Mouse (Mus musculus) macrophage (primary cell): Measurements from ENCODE around the gene Trappc3. TPM values are rescaled to one million over a fixed set of nuclear protein-coding genes. Genes with fewer than 3 reads are reported as not detected.
A peak's percentile ranks its signal among the peaks of the same experiment; 100 is the strongest.

Source experiments
- H3K27ac ChIP-seq: fragments of 350-480 bp; formaldehyde crosslinking; 2 replicates; pipeline ENCODE4 v1.9.0; 2021
- H3K36me3 ChIP-seq: fragments of 350-480 bp; formaldehyde crosslinking; 2 replicates; pipeline ENCODE4 v1.9.0; 2021; ENCODE audit errors: inconsistent target
- H3K4me3 ChIP-seq: fragments of 350-480 bp; formaldehyde crosslinking; 2 replicates; pipeline ENCODE4 v1.9.0; 2021; ENCODE audit errors: inconsistent target
- H3K79me2 ChIP-seq: fragments of 350-480 bp; formaldehyde crosslinking; 2 replicates; pipeline ENCODE4 v1.9.0; 2021; ENCODE audit errors: inconsistent target
- WGBS: methylation state at CpG from one replicate; pipeline ENCODE4 v1.1.7; 2026; ENCODE audit warnings: inconsistent platforms; ENCODE audit not compliant: missing documents; 5-methylcytosine and 5-hydroxymethylcytosine counted together
- polyA plus RNA-seq: library from polyadenylated mRNA; stranded (reverse); fragments of 250-400 nt; gene quantifications from 3 replicates; pipeline ENCODE4 v1.2.4, GENCODE M21; 2018; ENCODE audit warnings: inconsistent platforms

Gene Trappc3
- polyA plus RNA-seq, 1 experiment from 2014 or later: 95.6 TPM

GRCm38 (mm10) chr4:126237721-126238242 is 24.3 kb upstream of the Trappc3 start:
- Histone ChIP-seq H3K36me3 (peaks cover 88% of the 10 kb centered on the region), H3K79me2 (peaks cover 57% of the 10 kb centered on the region), H3K27ac (no peak overlapping the region), H3K4me3 (no peak overlapping the region)
- 80% methylated on average over 5 of the region's 5 CpGs for WGBS

GRCm38 (mm10) chr4:126239862-126240475 is 22.2 kb upstream of the Trappc3 start:
- peaks cover 79% of the 10 kb centered on the region for H3K79me2 ChIP-seq
- H3K4me3 ChIP-seq: no peak overlapping the region
- WGBS: 94% methylated on average over 13 of the region's 13 CpGs
- peaks cover 75% of the 10 kb centered on the region for H3K36me3 ChIP-seq
- no peak overlapping the region for H3K27ac ChIP-seq

GRCm38 (mm10) chr4:126241956-126242355 is 20.2 kb upstream of the Trappc3 start:
- 96% methylated on average over 8 of the region's 9 CpGs for WGBS
- no peak overlapping the region for H3K4me3 ChIP-seq

GRCm38 (mm10) chr4:126242510-126242909 is 19.6 kb upstream of the Trappc3 start:
- Histone ChIP-seq H3K27ac (no peak overlapping the region), H3K79me2 (peaks cover 100% of the 10 kb centered on the region), H3K36me3 (peaks cover 63% of the 10 kb centered on the region), H3K4me3 (no peak overlapping the region)
- WGBS: 96% methylated on average over 6 of the region's 6 CpGs

More at GRCm38 (mm10) chr4:126241956-126242355, 20.2 kb upstream of the Trappc3 start:
- H3K79me2 ChIP-seq: peaks cover 99% of the 10 kb centered on the region
- peaks cover 66% of the 10 kb centered on the region for H3K36me3 ChIP-seq
- no peak overlapping the region for H3K27ac ChIP-seq

GRCm38 (mm10) chr4:126246202-126246889 is 15.8 kb upstream of the Trappc3 start:
- no peak overlapping the region for H3K27ac ChIP-seq
- no peak overlapping the region for H3K4me3 ChIP-seq
- 92% methylated on average over 13 of the region's 13 CpGs for WGBS
- H3K79me2 ChIP-seq: peaks cover 100% of the 10 kb centered on the region
- peaks cover 29% of the 10 kb centered on the region; the same call in 1 of the 2 replicates for H3K36me3 ChIP-seq

- H3K79me2 ChIP-seq: peaks cover 100% of the 10 kb centered on the region
- WGBS: 80% methylated on average over 11 of the region's 11 CpGs
These were observed 13.8 kb upstream of the Trappc3 start for GRCm38 (mm10) chr4:126248261-126248868.

GRCm38 (mm10) chr4:126250659-126251058 is 11.5 kb upstream of the Trappc3 start:
- Histone ChIP-seq H3K4me3 (no peak overlapping the region), H3K27ac (peak overlapping the region; percentile 74; the same call in 1 of the 2 replicates), H3K79me2 (peaks cover 100% of the 10 kb centered on the region), H3K36me3 (peaks cover 10% of the 10 kb centered on the region; the same call in 1 of the 2 replicates)
- 85% methylated on average over 4 of the region's 4 CpGs for WGBS

More at GRCm38 (mm10) chr4:126248261-126248868, 13.8 kb upstream of the Trappc3 start:
- H3K4me3 ChIP-seq: no peak overlapping the region
- no peak overlapping the region for H3K27ac ChIP-seq
- H3K36me3 ChIP-seq: peaks cover 10% of the 10 kb centered on the region; the same call in 1 of the 2 replicates

GRCm38 (mm10) chr4:126251655-126252254 is 10.4 kb upstream of the Trappc3 start:
- peak overlapping the region; percentile 20 for H3K4me3 ChIP-seq
- H3K27ac ChIP-seq: peak overlapping the region; percentile 74
- WGBS: 27% methylated on average over 11 of the region's 11 CpGs
- peaks cover 5% of the 10 kb centered on the region; the same call in 1 of the 2 replicates for H3K36me3 ChIP-seq
- H3K79me2 ChIP-seq: peaks cover 93% of the 10 kb centered on the region

GRCm38 (mm10) chr4:126252411-126253237 is 9.5 kb upstream of the Trappc3 start:
- Histone ChIP-seq H3K4me3 (no peak overlapping the region; the same call in 1 of the 2 replicates), H3K27ac (peak overlapping the region; percentile 74)
- WGBS: 89% methylated on average over 17 of the region's 17 CpGs

GRCm38 (mm10) chr4:126253637-126254272 is 8.4 kb upstream of the Trappc3 start:
- Histone ChIP-seq H3K36me3 (no peaks in the 10 kb centered on the region; the same call in 1 of the 2 replicates), H3K4me3 (peak overlapping the region; percentile 75), H3K27ac (peak overlapping the region; percentile 77), H3K79me2 (peaks cover 84% of the 10 kb centered on the region)
- WGBS: 62% methylated on average over 14 of the region's 14 CpGs

More at GRCm38 (mm10) chr4:126252411-126253237, 9.5 kb upstream of the Trappc3 start:
- peaks cover 93% of the 10 kb centered on the region for H3K79me2 ChIP-seq
- peaks cover 3% of the 10 kb centered on the region; the same call in 1 of the 2 replicates for H3K36me3 ChIP-seq

GRCm38 (mm10) chr4:126254315-126255112 is 7.6 kb upstream of the Trappc3 start:
- H3K4me3 ChIP-seq: peak overlapping the region; percentile 75
- no peaks in the 10 kb centered on the region for H3K36me3 ChIP-seq
- H3K27ac ChIP-seq: peak overlapping the region; percentile 77
- WGBS: 48% methylated on average over 8 of the region's 9 CpGs
- H3K79me2 ChIP-seq: peaks cover 77% of the 10 kb centered on the region

GRCm38 (mm10) chr4:126255113-126256001 is 6.8 kb upstream of the Trappc3 start:
- peak overlapping the region; percentile 77 for H3K27ac ChIP-seq
- WGBS: under 1% methylated on average over 46 of the region's 50 CpGs
- H3K4me3 ChIP-seq: peak overlapping the region; percentile 75
- no peaks in the 10 kb centered on the region for H3K36me3 ChIP-seq
- peaks cover 68% of the 10 kb centered on the region for H3K79me2 ChIP-seq
